Mouse (Mus musculus) MN1 (cell line): ENCODE results near the gene Bace2.
A peak's percentile ranks its signal among the peaks of the same experiment; 100 is the strongest.

Experiments
- DNase-seq: peaks from one replicate; pipeline ENCODE4 v3.0.0-alpha.2; 2016; ENCODE audit warnings: low spot score

The Bace2 gene

DNA sequence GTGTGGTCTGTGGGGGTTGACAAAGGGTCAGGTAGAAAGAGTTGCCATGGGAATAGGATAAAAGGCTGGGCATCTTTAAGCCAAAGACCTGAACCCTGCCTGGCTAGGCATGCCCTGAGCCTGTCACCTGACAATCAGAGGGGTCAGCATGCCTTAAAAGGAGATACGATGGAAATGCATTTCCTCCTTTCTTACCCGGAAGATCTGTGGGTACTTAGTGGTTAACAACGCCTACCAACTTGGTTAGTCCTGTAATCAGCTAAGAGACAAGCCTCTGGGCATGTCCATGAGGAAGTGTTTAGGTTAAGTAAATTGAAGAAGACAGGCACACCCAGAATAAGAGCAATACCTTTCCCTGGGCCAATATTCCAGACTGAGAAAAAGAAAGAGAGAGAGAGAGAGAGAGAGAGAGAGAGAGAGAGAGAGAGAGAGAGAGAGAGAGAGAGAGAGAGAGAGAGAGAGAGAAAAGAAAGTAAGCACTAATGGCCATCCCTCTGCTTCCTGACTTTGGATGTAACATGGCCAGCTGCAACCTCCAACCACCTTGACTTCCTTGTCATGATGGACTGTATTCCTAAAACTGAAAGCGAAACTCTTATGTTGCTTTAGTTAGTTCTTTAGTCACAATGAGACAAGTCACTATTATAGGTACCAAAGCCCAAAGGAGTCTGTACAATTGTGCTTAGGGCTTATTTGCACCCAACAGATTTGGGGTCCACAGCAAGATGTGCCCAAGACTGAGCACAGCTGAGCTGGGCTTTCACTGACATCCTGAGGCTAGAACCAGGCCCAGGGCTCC is 111.7 kb downstream of the Bace2 start:
- no peak for DNase-seq

DNA sequence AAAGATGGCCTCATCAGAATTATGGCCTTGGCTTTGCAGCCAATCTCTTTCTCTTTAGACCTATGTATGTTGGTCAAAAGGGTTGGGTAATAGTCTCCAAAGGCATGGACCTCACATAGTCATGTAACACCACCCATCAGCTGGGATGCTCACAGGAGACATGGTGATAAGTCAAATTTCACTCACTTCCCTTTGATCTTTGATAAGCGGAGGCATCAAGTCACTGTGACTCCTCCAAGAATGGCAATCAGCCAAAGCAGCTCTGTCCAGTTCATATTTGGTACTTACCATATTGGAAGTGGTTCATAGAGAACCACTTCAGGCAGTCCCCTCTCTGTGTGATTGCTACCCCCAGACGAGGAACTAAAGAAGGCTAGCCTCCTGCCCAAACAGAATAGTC is 118.1 kb downstream of the Bace2 start:
- no peak for DNase-seq

DNA sequence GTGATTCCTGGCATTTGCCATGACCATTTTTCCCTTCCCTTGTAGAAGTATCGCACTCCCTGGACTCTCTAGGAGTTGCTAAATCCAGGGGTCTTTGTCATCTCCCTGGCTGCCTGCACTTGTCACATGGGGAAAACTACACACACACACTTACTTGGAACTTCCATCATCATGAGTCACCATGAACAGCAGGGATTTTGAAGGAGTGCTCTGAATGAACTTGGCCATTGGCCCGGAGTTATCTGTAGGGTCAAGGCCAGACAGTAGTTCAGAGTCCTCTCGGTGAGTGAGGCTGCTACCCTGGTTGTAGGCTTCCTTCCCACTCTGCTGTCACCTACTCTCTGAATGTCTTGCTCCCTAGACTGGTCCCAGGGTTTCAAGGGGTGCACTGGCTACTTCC is 119.0 kb downstream of the Bace2 start:
- peak; percentile 45 for DNase-seq

DNA sequence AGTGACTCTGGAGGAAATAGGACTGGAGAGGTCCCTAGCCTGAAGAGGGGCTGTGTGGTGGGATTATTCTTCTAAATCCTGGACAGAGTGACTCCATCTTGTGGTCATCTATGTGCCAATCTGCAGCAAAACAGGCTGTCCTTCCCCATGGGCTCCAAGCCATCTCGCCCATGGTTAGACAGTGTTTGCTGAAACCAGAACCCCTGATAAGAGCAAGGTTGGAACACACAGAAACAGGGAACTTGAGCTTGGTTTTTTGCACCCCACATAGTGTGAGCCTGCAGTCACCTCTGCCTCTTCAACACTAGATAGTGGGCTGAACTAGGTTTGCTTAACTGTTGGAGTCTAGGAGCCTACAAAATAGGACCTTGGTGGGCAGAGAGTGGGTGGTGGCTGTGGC is 120.0 kb downstream of the Bace2 start:
- no peak for DNase-seq

DNA sequence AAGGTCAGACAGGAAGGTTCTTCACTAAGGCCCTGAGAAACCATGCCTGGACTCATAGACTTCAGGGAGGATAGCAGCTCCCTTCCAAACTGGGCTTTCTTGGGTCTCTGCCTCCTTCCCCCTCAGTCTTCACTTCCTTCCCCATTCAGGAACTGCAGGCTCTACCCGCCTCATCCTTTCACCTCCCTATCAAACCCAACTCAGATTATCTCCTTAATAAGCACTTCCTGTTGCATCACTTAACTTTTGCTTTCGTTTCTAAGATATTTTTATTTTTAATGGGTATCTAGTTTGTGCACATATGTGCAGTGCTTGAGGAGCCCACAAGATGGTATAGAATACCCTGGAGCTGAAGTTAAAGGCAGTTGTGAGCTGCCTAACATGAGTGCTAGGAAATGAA is 122.1 kb downstream of the Bace2 start:
- no peak for DNase-seq

DNA sequence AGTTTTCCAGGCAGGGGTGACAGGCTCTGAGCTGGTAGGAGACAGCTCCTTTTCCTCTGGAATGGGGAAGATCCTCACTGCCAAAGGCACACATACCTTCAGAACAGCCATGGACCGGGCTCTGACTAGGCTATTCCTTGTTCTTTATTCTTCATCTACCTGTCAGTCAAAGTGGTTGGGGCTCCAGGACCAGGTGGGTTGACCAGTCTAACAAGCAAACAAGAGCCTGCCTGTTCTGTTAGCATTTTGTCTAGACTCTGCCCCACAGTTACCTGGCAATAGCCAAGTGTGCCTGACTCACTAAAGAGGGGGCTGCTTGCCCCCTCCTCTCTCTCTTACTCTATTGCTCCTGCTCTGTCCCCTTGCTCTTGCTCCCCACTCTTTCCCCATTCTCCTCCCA is 135.8 kb downstream of the Bace2 start:
- DNase-seq = no peak
